Mouse (Mus musculus) liver, postnatal 0 days (tissue): ENCODE data around the gene Akt1s1. TPM values are rescaled to one million over a fixed set of nuclear protein-coding genes. Genes with fewer than 3 reads are reported as not detected.

Experiments
- ATAC-seq: fragments of 200-750 bp; cut with Nextera tagmentation; 2 replicates; pipeline ENCODE4 v1.8.0; 2017; ENCODE audit warnings: mild to moderate bottlenecking, moderate library complexity
- DNase-seq: peaks from one replicate; pipeline ENCODE4 v3.0.0-alpha.2; 2016
- H3K27ac ChIP-seq: fragments of 300-500 bp; sonication (generic); 2 replicates; pipeline ENCODE4 v1.5.1; 2014; ENCODE audit warnings: antibody characterized with exemption, moderate library complexity, mild to moderate bottlenecking, low read depth
- H3K27me3 ChIP-seq: fragments of 300-500 bp; sonication (generic); 2 replicates; pipeline ENCODE4 v1.6.1; 2014; ENCODE audit warnings: low read length, control low read depth, mixed read lengths; ENCODE audit not compliant: insufficient read depth
- H3K36me3 ChIP-seq: fragments of 300-500 bp; sonication (generic); replicated peaks from 2 replicates; pipeline ENCODE4 v1.6.1; 2014; ENCODE audit warnings: mild to moderate bottlenecking, control low read depth, low read length, moderate library complexity, mixed read lengths; ENCODE audit not compliant: insufficient read depth
- H3K4me1 ChIP-seq: fragments of 300-500 bp; sonication (generic); 2 replicates; pipeline ENCODE4 v1.6.1; 2014; ENCODE audit warnings: antibody characterized with exemption, mild to moderate bottlenecking, control low read depth; ENCODE audit not compliant: insufficient read depth
- H3K4me2 ChIP-seq: fragments of 300-500 bp; sonication (generic); 2 replicates; pipeline ENCODE4 v1.6.1; 2014; ENCODE audit warnings: low read depth, mild to moderate bottlenecking, low read length, moderate library complexity, mixed read lengths
- H3K4me3 ChIP-seq: fragments of 300-500 bp; sonication (generic); 2 replicates; pipeline ENCODE4 v1.5.1; 2014; ENCODE audit warnings: low read depth, low read length
- H3K9ac ChIP-seq: fragments of 300-500 bp; sonication (generic); replicated peaks from 2 replicates; pipeline ENCODE4 v1.6.1; 2014; ENCODE audit warnings: mild to moderate bottlenecking, moderate library complexity
- H3K9me3 ChIP-seq: fragments of 300-500 bp; sonication (generic); 2 replicates; pipeline ENCODE4 v1.6.1; 2016; ENCODE audit warnings: mild to moderate bottlenecking, control low read depth, low read length, mixed read lengths
- CTCF ChIP-seq: sonication (generic); IDR thresholded peaks from 2 replicates; pipeline ENCODE4 v1.5.1; 2016; ENCODE audit warnings: antibody characterized with exemption, low read depth
- EP300 ChIP-seq: IDR thresholded peaks from 2 replicates; pipeline ENCODE4 v1.6.1; 2016; ENCODE audit warnings: antibody characterized with exemption, low read depth, mild to moderate bottlenecking
- WGBS: fragments of 180-500 bp; shearing (Covaris S2); extraction: QIAGEN DNeasy Blood & Tissue Kit; methylation state at CpG from one replicate; pipeline ENCODE4 v1.1.7; 2014; ENCODE audit not compliant: insufficient replicate concordance; 5-methylcytosine and 5-hydroxymethylcytosine counted together
- polyA plus RNA-seq: library from polyadenylated mRNA; unstranded; fragments of >200 nt; fragmentation: Nextera tagmentation; extraction: Ambion mirVana; gene quantifications from 2 replicates; pipeline ENCODE4 v1.2.1, GENCODE M21; 2015

The Akt1s1 gene
- polyA plus RNA-seq, 1 experiment from 2014 or later = 38.6 TPM

DNA sequence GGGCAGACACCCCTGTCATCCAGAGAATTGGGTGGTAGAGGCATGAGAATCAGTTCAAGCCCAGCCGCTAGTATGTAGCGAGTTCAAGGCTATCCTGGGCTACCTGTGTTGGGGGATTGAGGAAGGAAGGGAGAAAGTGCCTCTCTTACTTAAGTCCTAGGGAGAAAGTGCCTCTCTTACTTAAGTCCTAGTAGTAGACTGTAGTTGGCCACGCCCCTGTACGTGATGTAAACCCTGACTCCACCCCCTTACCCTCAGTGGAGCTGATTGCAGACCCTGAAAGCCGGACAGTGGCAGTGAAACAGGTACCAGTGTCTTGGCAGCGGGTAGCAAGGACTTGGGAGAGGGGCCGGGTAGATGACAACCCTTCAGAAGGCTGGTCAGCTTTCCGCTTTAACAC lies 9.1 kb downstream of the Akt1s1 start:
- no peak for TF ChIP-seq CTCF
- no peak for TF ChIP-seq EP300
- Histone ChIP-seq H3K4me2 (peak overlapping the region; percentile 100), H3K36me3 (peaks cover 24% of the 10 kb centered on the region), H3K4me3 (peak overlapping the region; percentile 82), H3K4me1 (peaks cover 43% of the 10 kb centered on the region), H3K9ac (peak overlapping the region; percentile 82), H3K27me3 (no peaks in the 10 kb centered on the region), H3K27ac (peak overlapping the region; percentile 100), H3K9me3 (no peaks in the 10 kb centered on the region)
- DNase-seq = peak; percentile 77
- 28% methylated on average over 8 of the region's 8 CpGs for WGBS
- no peak for ATAC-seq

DNA sequence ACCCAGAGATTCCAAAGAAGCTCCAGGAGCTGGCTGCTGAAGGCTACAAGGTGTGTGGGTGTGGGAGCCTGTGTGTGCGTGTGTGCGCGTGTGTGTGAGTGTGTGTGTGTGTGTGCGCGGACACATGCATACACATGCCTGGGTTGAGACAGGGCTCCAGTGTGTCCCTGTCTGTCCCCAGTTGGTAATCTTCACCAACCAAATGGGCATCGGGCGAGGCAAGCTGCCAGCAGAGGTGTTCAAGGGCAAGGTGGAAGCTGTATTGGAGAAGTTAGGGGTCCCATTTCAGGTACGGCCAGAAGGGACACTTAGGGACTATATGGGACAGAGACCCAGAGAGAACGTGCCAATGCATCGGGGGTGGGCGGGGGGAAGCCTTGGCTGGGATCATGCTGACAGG lies 11.1 kb downstream of the Akt1s1 start:
- H3K4me1 ChIP-seq = peaks cover 31% of the 10 kb centered on the region
- peaks cover 38% of the 10 kb centered on the region for H3K36me3 ChIP-seq
- H3K27ac ChIP-seq = no peak overlapping the region
- peak overlapping the region; percentile 100 for H3K4me2 ChIP-seq
- no peak for ATAC-seq
- H3K9ac ChIP-seq = no peak overlapping the region
- no peak for TF ChIP-seq CTCF
- TF ChIP-seq EP300 = no peak
- no peaks in the 10 kb centered on the region for H3K27me3 ChIP-seq
- no peak for DNase-seq
- no peaks in the 10 kb centered on the region for H3K9me3 ChIP-seq
- no peak overlapping the region for H3K4me3 ChIP-seq
- 86% methylated on average over 11 of the region's 11 CpGs for WGBS

DNA sequence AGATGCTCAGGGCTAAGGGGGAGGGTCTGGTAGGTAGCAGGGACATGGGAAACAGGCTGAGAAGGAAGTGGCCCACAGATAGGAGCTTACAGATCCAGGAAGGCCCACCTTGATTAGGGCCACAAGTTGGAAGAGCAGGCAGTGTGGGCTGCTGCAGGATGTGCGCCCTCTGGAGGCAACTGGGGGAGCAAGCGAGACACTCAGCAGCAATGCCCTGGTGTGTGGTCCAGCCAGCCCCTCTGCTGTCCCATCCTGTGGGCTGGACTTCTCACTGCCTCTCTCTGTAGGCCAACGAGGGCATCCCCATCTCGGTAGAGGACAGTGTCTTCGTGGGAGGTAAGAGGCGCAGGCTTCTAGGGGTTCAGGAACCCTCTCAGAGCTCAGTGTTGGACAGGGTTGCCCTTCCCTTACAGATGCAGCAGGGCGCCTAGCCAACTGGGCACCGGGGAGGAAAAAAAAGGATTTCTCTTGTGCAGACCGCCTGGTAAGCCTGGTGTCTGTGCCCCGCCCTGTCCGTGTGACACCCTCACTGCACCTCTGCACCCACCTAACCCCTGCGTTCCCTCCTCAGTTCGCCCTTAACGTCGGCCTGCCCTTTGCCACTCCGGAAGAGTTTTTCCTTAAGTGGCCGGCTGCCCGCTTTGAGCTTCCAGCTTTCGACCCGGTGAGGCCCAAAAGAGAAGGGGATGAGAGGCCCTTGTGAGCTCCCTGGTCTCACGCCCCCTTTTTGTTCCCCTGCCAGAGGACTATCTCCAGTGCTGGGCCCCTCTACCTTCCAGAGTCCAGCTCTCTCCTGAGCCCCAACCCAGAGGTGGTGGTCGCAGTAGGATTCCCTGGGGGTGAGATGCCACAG lies 12.0 kb downstream of the Akt1s1 start:
- no peak for TF ChIP-seq EP300
- peak; percentile 96 for TF ChIP-seq CTCF
- ATAC-seq = peak; percentile 18; the same call in 1 of the 2 replicates
- no peak overlapping the region for H3K9ac ChIP-seq
- DNase-seq = peak; percentile 83
- no peaks in the 10 kb centered on the region for H3K27me3 ChIP-seq
- peak overlapping the region; percentile 18 for H3K4me2 ChIP-seq
- 62% methylated on average over 22 of the region's 22 CpGs for WGBS
- no peak overlapping the region for H3K4me3 ChIP-seq
- H3K4me1 ChIP-seq = peaks cover 31% of the 10 kb centered on the region
- H3K9me3 ChIP-seq = no peaks in the 10 kb centered on the region
- H3K27ac ChIP-seq = 0 out of 2 replicates have a peak overlapping the region, but pooled peaks have one; percentile 6
- H3K36me3 ChIP-seq = peaks cover 38% of the 10 kb centered on the region

DNA sequence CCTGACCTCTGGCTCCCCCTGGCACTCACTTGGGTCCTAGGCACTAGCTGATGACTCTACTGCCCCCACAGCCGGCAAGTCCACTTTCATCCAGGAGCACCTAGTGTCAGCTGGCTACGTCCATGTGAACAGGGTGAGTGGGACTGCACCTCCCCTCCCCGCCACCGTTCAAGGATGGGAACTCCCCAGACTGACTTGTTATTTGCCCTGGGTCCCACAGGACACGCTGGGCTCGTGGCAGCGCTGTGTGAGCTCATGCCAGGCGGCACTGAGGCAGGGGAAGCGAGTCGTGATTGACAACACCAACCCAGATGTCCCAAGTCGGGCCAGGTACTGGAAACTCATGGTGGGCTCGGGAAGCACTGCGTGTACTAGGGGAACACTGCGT lies 12.6 kb downstream of the Akt1s1 start:
- ATAC-seq (no peak), DNase-seq (no peak)
- H3K4me3 ChIP-seq = no peak overlapping the region
- H3K4me1 ChIP-seq = peaks cover 31% of the 10 kb centered on the region
- WGBS = 80% methylated on average over 14 of the region's 14 CpGs
- no peak overlapping the region for H3K27ac ChIP-seq
- no peak for TF ChIP-seq CTCF
- TF ChIP-seq EP300 = no peak
- no peaks in the 10 kb centered on the region for H3K27me3 ChIP-seq
- H3K9me3 ChIP-seq = no peaks in the 10 kb centered on the region
- H3K36me3 ChIP-seq = peaks cover 38% of the 10 kb centered on the region
- H3K9ac ChIP-seq = no peak overlapping the region
- no peak overlapping the region for H3K4me2 ChIP-seq

DNA sequence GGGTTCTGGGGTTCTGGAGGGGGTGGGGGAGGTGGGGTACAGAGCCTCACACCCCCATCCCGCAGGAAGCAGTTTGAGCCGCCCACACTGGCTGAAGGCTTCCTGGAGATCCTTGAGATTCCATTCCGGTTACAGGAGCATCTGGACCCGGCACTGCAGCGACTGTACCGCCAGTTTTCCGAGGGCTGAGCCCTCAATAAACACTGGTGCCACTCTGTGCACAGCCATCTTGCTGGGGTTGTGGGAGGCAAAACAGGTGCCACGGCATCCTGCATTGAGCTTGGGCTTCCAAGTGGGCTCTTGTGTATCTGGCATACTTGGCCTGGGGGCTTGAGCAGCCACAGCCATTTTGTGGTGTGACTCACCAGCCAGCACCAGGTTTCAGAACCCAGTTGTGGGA lies 13.6 kb downstream of the Akt1s1 start:
- no peaks in the 10 kb centered on the region for H3K9me3 ChIP-seq
- H3K27ac ChIP-seq = no peak overlapping the region
- TF ChIP-seq CTCF (no peak), EP300 (no peak)
- H3K4me3 ChIP-seq = no peak overlapping the region
- H3K9ac ChIP-seq = no peak overlapping the region
- H3K27me3 ChIP-seq = no peaks in the 10 kb centered on the region
- 96% methylated on average over 8 of the region's 8 CpGs for WGBS
- DNase-seq = no peak
- peaks cover 38% of the 10 kb centered on the region for H3K36me3 ChIP-seq
- ATAC-seq = no peak
- H3K4me1 ChIP-seq = peaks cover 38% of the 10 kb centered on the region
- no peak overlapping the region for H3K4me2 ChIP-seq

DNA sequence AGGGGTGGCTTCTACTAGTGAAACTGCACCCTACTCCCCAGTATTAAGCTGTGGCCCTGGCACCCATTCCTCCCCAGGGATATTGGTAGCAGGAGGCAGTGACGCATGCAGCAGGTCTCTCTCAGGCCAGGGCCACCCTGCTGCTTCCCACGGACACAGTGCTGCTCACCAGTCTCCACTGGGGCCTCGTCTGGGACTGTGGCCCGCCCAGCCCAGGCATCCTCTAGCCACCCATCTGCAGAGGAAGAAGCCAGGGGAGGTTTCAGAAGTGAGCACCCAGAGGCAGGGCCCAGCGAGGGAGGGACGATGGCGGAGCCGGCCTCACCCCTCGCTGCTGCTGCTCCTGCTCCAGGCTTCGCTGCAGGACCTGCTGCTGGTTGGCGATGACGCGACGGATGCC lies 14.4 kb downstream of the Akt1s1 start:
- Histone ChIP-seq H3K27ac (no peak overlapping the region), H3K27me3 (no peaks in the 10 kb centered on the region), H3K9me3 (no peaks in the 10 kb centered on the region), H3K4me2 (no peak overlapping the region), H3K4me3 (no peak overlapping the region), H3K4me1 (peaks cover 40% of the 10 kb centered on the region), H3K9ac (no peak overlapping the region), H3K36me3 (peaks cover 38% of the 10 kb centered on the region)
- ATAC-seq (no peak), DNase-seq (no peak)
- no peak for TF ChIP-seq CTCF
- no peak for TF ChIP-seq EP300
- 90% methylated on average over 14 of the region's 14 CpGs for WGBS
